Mouse (Mus musculus) ES-E14 (cell line): ENCODE measurements at regions not wholly inside any gene's neighbourhood (a gene's known extent, or its start where the extent isn't known, plus 50 kb on each side); places are given as distances from the start of the nearest gene placed in this dataset.

Experiments used
- MAFK ChIP-seq: IDR thresholded peaks from 2 replicates; pipeline ENCODE4 v1.6.1; 2014; ENCODE audit warnings: mild to moderate bottlenecking, low read depth, low read length, inconsistent platforms; ENCODE audit not compliant: insufficient read depth
- ZC3H11A ChIP-seq: IDR thresholded peaks from 2 replicates; pipeline ENCODE4 v1.6.1; 2012; ENCODE audit warnings: low read depth, mild to moderate bottlenecking, inconsistent platforms, low read length, borderline replicate concordance
- ZNF384 ChIP-seq: IDR thresholded peaks from 2 replicates; pipeline ENCODE4 v1.6.1; 2012; ENCODE audit warnings: low read depth, low read length, inconsistent platforms

DNA sequence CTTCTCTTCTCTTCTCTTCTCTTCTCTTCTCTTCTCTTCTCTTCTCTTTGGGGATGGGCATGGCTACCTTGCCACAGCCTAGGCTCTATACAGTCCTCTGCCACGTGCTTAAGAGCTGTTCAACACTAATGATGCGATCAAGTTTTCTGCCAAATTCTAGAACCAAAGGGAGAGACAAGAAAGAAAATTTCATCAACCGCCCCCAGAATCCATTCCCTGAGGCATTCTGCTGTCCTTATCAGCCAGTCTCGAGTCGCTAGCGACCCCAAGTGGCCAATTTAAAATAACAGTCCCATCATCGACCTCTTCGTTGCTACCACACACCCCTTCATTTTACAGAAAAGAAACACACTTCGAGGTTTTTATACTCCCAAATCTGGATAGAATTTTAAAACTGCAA, 171.5 kb downstream of the Qdpr start:
- TF ChIP-seq ZNF384 (no peak), ZC3H11A (peak; percentile 56; the same call in 1 of the 2 replicates), MAFK (no peak)
